Mouse (Mus musculus) natural killer cell, adult 2 months (primary cell): Measurements from ENCODE around the gene Abcf3.
A peak's percentile ranks its signal among the peaks of the same experiment; 100 is the strongest.

Experiments used
- DNase-seq, 2 experiments: peaks; one replicate each; pipeline ENCODE4 v3.0.0; 2022; ENCODE audit warnings: low spot score in 2 of 2

Gene Abcf3

DNA sequence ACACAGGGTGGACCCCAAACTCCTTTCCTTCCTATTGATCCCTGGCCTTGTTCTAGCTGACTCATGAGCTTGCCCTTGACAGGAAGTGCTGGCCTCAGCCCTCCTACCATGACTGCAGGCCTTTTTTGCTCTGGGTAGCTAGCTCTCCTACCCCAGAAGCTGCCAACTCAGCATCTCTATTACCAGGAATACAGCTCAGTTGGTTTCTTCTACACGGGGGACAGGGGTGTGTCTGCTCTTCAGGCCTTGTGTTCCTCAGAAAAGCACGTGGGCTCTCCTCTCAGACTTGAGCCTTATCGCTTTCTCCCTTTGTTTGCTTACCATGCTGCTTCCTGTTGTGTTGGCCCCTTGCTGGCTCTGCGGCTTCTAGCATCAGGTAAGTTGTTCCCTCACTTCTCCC lies 7.9 kb upstream of the Abcf3 start:
- no peak for DNase-seq

- no peak for DNase-seq
These were observed 2.7 kb upstream of the Abcf3 start for GRCm38 (mm10) chr16:20545696-20546095.

DNA sequence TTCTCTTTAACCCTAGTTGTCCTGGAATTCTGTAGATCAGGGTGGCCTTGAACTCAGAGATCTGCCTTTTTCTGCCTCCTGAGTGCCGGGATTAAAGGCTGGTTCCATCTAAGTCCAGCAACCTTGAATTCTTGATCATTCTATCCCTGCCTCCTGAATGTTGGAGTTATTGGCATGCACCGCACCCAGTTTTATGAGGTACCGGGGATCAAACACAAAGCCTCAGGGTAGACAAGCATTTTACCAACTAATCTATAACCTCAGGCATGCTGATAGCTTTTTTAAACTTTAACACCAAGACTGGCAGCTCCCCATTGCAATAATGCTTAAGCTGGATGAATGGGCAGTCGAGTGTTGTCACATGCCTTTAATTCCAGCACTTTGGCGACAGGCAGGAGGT lies 954 bp upstream of the Abcf3 start:
- no peak for DNase-seq

DNA sequence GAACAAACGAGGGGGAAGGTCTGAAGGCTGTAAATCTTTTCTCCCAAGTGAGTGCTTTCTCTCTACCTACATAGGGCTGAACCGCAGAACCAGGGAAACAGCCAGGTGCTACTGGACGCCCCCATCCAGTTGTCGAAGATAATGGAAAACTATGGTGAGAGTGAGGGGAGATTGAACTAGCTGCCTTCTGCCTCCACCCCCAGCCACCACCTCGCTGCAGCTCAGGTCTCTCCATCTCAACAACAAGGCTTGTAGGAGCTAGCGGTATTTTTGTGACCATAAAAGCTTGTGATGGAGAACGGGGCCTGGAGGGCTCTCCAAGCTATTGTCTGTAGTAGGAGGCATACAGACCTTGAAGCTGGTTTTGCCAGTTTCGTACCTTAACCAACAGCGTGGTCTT lies 784 bp downstream of the Abcf3 start:
- DNase-seq, result no peak

- DNase-seq, result no peak
These were observed 3.3 kb downstream of the Abcf3 start for GRCm38 (mm10) chr16:20551691-20552090.

DNA sequence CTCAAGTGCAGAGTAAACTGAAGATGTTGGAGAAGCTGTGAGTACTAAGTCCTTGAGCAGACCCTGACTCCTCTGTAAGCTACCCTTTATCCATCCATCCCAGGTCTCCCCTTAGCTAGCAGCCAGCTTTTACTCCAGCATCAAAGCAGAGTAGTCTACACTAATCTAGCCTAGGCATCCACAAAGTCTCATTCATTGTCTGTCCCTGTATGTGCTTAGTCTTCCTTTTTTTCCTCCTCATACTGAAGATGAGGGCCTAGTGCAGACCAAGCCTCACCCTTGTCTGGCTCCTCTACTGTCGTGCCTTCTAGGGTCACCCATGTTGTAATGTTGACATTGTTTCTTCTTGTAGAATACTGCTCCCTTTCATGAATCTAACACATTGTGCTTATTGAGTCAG lies 4.2 kb downstream of the Abcf3 start:
- DNase-seq, result no peak

GRCm38 (mm10) chr16:20555000-20555399 lies 6.6 kb downstream of the Abcf3 start:
- no peak for DNase-seq

DNA sequence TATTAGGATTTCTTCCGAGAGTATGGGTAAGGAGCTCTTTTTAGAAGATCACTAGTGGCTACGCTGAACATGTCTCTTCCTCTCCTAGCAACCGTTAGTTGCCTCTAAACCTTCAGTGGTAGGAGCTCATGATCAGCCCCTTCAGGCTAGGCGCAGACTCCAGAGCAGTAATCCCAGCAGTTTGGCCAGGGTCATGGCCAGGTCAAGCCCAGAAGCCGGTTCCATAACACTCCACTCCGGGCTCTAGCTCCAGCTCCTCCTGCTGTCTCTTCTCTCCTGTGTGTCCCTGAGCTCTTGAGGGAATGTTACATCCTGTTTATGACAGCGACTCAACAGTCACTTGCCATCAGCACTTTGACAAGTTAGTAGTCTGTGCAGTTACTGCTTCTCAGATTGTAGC lies 9.0 kb downstream of the Abcf3 start:
- DNase-seq, result no peak

DNA sequence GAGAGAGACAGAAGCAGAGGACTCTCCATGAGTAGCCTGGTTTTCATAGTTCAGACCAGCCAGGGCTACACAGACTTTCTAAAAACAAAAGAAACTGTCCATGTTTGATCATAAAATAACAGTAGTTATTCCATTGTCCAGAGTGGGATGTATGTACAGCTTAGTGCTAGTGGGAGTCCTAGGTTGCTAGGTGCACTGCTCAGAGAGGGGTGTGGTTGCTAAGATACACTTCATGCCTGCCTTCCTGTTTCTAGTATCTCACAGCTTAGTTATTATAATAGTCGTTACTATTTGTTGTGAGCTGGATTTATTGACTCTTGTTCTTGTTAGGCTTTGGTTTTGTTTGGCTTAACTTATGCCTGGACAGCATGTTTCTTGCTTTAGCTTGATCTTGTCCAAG lies 16.7 kb downstream of the Abcf3 start:
- no peak for DNase-seq

DNA sequence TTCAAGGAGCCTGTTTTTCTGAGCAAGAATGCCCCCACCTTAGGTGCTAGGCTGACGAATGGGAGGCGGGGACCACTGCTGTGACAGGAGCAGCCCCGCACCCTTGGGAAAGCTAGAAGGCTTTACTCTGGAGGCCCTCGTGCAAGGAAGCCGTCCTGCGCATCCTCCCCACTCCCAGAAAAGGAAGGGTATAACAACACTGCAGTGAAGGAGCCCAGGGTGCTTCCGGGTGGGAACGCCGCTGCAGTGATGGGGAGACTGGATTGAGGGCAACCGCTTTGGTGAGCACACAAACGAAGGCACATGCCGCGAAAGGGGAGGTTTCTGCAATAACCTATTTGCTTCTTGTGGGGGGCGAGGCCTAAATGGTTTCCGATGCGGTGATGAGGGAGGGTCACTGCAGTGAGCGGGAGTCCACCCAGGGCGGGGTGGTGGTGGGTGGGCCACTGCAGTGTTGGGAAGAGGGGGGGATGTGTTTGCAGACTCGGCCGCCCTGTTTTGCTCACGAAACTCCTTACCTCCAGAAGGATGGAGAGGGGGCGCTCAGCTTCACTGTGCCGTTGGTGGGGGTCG lies 41.1 kb downstream of the Abcf3 start, which contains the start of gene Vwa5b2:
Vwa5b2 (plus strand) TSS at position 106 of the 573 bp plus-strand sequence.
- no peak for DNase-seq

DNA sequence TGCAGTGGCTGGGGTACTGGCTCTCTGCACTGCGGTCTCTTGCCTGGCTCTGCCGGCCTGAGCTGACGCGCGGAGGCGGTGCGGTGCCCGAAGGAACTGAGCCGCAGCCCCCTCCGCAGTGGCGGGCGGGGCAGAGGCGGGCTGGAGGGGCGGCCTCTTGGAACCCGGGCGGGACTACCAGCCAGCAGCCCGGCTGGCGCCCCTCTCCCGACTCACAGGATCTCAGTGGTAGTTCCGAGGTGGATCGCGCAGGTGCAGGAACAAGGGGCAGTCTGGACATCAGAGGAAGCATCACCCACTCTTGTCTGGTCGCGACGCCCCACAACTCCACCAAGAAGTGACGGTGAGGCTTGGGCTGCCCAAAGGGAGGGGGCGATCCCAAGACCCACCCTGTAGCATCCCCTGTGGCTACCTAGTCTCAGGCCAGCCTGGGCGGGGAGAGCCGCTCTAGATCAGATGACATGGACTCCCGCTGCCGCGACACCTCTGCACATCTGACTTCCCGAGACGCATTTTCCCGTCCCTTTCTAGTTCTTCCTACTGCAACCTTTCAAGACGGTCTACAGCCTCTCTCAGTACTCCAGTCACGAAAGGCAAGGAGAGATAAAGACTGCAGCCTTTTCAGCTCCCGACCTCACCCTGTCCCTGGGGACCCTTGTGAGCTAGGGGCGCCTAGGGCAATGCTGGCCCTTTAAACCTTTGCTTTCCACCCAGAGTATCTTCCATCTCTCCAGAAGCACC lies 41.7 kb downstream of the Abcf3 start:
- no peak for DNase-seq

DNA sequence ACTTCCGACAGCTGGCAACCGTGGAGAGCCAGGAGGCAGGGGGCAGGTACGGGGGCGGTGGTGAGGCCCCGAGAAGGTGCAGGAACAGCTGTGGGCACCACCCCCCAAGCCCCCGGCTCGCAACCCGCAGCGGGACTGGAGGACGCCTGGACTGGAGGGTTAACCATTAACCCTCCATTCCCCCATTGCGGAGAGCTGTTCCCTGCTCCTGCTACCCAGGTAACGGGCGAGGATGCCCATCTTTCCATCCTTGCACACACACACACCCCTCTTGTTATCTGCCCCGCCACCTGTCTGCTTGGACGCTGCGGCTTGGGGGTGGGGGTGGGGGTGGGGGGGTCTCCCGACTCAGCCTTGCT lies 42.3 kb downstream of the Abcf3 start:
- no peak for DNase-seq

DNA sequence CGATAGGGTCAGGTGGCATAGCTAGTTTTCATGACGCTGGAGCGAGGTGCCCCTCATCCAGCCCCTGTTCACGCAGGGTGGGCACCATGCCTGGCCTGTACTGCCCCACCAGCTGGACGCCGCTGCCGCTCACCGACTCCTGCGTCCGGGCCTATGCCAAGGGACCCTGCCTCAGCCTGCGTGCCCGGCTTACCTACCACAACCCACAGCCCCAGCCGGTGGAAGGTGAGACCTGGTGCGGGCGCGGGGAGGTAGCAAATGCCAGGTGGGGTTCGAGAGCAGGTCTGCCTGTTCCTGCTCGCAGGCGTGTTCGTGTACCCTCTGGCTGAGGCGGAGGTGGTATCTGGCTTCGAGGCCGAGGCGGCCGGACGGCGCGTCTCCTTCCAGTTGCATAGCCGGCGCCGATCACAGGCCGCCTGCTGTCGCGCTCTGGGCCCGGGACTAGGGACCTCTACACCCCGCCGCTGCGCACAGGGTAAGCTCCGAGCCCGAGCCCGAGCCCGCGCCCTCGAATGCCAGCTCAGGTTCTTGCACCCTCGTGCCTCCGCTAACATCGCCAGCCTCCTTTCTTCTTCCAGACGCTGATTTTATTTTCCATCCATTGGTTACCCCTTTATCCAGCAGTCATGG lies 42.8 kb downstream of the Abcf3 start:
- DNase-seq, result no peak

DNA sequence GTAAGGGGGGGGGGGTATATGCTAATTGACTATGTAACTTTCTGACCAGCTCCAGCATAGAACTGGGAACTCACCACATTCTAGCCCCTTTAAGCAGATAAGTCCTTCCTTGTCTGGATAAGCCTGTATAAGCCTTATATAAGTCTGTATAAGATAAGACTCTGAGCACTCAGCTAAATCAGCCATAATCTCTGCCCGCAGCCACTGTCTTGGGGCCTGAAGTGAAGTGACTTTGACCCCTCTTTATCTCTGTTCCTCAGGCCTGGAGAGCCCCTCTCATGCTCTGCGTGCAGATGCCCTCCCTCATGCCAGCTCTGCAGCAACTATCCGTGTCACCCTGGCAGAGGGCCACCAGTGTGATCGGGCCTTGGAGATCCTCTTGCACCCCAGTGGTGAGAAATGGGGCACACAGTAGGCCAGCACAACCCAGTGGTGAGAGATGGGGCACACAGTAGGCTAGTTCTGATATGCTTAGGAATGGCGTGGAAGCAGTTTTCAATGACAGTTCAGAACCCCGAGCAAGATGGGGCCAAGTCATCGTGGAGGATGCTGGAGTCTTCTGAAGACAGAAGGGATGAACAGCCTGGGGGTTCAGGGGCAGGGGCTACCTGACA lies 46.8 kb downstream of the Abcf3 start:
- DNase-seq, result no peak

- no peak for DNase-seq
These were observed 47.4 kb downstream of the Abcf3 start for GRCm38 (mm10) chr16:20595737-20596136.

DNA sequence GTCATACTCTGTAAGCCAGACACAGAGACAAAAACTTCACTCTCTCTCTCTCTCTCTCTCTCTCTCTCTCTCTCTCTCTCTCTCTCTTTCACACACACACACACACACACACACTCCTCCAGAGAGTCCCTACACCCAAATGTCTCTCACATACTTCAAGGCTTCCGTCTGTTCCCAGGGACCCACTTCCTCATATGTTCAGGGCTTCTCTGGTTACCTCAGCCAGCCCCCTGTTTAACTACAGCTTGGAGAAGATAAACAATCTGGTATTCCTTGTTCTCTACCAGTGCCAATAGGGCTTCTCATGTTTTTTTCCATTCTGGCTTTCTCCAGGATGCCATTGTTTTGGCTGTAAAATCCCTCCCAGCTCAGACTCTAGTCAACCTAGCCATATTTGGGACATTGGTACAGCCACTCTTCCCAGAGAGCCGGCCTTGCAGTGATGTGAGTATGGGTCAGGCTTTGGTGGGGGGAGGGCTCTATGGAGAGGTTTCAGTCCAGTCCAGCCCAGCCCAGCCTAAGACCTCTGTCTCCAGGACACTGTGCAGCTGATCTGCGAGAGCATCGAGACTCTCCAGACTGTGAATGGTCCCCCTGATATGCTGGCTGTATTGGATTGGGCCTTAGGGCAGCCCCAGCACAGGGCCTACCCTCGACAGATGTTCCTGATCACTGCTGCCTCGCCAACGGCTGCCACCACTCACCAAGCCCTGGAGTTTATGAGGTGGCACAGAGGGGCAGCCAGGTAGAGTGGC lies 48.5 kb downstream of the Abcf3 start:
- DNase-seq, result no peak

DNA sequence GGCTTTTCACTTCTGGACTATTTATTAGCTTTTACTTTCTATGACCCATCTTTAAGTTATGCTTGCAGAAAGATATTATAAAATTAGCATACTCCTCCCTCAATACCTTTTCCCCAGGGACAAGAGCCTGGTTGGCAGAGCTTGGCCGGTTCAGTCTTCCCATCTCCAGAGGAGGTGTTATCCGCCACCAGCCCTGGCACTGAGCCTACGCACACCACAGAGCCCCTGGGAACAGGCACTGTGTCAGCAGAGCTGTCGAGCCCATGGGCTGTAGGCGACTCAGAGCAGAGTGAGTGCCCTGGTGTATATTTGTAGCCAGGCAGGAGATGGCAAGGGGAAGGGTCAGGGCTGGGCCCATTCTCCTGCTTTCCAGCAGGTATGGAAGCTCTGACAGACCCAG lies 52.1 kb downstream of the Abcf3 start:
- no peak for DNase-seq

DNA sequence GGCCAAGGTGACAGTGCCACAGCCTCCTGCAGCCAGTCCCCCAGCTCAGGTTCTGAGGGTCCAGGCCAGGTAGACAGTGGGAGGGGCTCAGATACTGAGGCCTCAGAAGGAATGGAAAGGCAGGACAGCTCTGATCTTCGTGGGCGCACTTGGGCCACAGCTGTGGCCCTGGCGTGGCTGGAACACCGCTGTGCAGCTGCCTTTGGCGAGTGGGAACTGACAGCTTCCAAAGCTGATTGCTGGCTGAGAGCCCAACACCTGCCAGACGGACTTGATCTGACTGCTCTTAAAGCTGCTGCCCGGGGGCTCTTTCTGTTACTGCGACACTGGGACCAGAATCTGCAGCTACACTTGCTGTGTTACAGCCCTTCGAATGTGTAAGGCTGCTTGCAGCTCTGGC lies 56.3 kb downstream of the Abcf3 start:
- DNase-seq, result no peak

- peak; percentile 69 to 78 for DNase-seq
These were observed 62.4 kb downstream of the Abcf3 start for GRCm38 (mm10) chr16:20610501-20611356.
